Mouse (Mus musculus): ENCODE data around the gene Tssk3.

- no peak for TF ChIP-seq CTCF (IDR thresholded peaks at IDR 0.05; ENCODE audit: extremely low read depth, insufficient read depth, low read length)
- no peak for TF ChIP-seq POLR2A (IDR thresholded peaks at IDR 0.05; ENCODE audit: extremely low read depth, insufficient read depth, low read length)
Measured at GRCm38 (mm10) chr4:129540012-129540411, 49.2 kb upstream of the Tssk3 start.

Measured in cortical plate, adult 2 months (tissue).